Mouse (Mus musculus): ENCODE measurements around the gene Tubb4b.

DNA sequence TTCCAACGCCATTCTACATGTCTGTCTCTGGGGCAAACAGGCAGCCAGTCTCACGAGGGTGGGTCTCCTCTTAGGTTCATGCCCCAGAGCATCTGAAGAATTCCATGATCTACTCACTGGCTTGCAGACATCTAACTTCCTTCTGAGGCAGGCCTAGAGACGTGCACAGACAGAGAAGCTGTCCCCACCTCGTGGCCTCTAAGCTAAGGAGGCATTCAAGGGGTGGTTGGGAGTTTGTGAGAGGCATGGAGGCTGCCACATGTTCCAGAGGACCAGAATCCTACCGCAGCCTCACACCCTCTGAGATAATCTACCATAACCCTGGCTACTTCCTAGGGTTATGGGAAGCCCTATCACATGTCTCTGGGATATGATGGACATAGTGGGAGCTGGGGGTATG lies 30.5 kb downstream of the Tubb4b start:
- no peak for TF ChIP-seq CTCF (IDR thresholded peaks at IDR 0.05; ENCODE audit: low read depth)
- no peak for TF ChIP-seq EP300 (IDR thresholded peaks at IDR 0.05; ENCODE audit: low read depth)
